Mouse (Mus musculus) midbrain, embryonic 16.5 days (tissue): ENCODE data around the gene Pogk. TPM values are rescaled to one million over a fixed set of nuclear protein-coding genes. Genes with fewer than 3 reads are reported as not detected.

Source experiments
- ATAC-seq: fragments of 200-750 bp; cut with Nextera tagmentation; 2 replicates; pipeline ENCODE4 v1.8.0; 2017; ENCODE audit warnings: moderate TSS enrichment
- H3K27ac ChIP-seq: fragments of 300-500 bp; sonication (generic); 2 replicates; pipeline ENCODE4 v1.5.1; 2014; ENCODE audit warnings: mild to moderate bottlenecking, low read length, mixed read lengths
- H3K27me3 ChIP-seq: fragments of 300-500 bp; sonication (generic); 2 replicates; pipeline ENCODE4 v1.6.1; 2014; ENCODE audit warnings: low read depth, low read length, mixed read lengths; ENCODE audit not compliant: control insufficient read depth, insufficient read depth
- H3K36me3 ChIP-seq: fragments of 300-500 bp; sonication (generic); 2 replicates; pipeline ENCODE4 v1.6.1; 2014; ENCODE audit warnings: mild to moderate bottlenecking, low read length, moderate library complexity, mixed read lengths; ENCODE audit not compliant: control insufficient read depth, insufficient read depth
- H3K4me1 ChIP-seq: fragments of 300-500 bp; sonication (generic); 2 replicates; pipeline ENCODE4 v1.6.1; 2014; ENCODE audit warnings: mild to moderate bottlenecking, low read length, mixed read lengths; ENCODE audit not compliant: control insufficient read depth, insufficient read depth
- H3K4me2 ChIP-seq: fragments of 300-500 bp; sonication (generic); 2 replicates; pipeline ENCODE4 v1.6.1; 2014; ENCODE audit warnings: mild to moderate bottlenecking, low read length, mixed read lengths
- H3K4me3 ChIP-seq: fragments of 300-500 bp; sonication (generic); 2 replicates; pipeline ENCODE4 v1.5.1; 2014; ENCODE audit warnings: low read depth, mild to moderate bottlenecking, low read length, moderate library complexity, mixed read lengths
- H3K9ac ChIP-seq: fragments of 300-500 bp; sonication (generic); 2 replicates; pipeline ENCODE4 v1.6.1; 2014; ENCODE audit warnings: low read depth, low read length, mixed read lengths
- H3K9me3 ChIP-seq: fragments of 300-500 bp; sonication (generic); replicated peaks from 2 replicates; pipeline ENCODE4 v1.6.1; 2014; ENCODE audit warnings: mild to moderate bottlenecking, low read length, mixed read lengths; ENCODE audit not compliant: control insufficient read depth, poor library complexity, severe bottlenecking
- WGBS: fragments of 180-500 bp; shearing (Covaris S2); extraction: QIAGEN DNeasy Blood & Tissue Kit; methylation state at CpG from one replicate; pipeline ENCODE4 v1.1.7; 2014; 5-methylcytosine and 5-hydroxymethylcytosine counted together
- polyA plus RNA-seq: library from polyadenylated mRNA; unstranded; fragments of >200 nt; fragmentation: Nextera tagmentation; extraction: Ambion mirVana; gene quantifications from 2 replicates; pipeline ENCODE4 v1.2.1, GENCODE M21; 2015

The Pogk gene
- polyA plus RNA-seq, 1 experiment from 2014 or later: 41.5 TPM

DNA sequence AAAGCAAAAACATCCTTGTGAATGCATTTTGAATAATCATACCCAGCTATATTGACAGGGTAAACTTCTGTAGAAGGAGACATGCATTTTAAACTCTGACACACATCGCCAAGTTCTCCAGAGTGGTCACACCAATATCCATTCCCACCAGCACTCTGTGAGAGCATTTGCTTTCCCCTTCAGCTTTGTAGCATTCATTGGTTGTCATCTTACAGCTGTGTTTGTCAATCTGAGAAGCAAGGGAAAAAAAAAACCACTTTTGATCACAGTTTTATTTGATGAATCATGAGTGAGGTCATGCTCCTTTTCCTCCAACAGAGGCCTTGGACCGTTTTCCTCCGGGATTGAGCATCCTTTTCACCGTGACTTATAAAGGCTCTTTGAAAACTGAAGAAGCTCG, 66.1 kb downstream of the Pogk start:
- H3K9ac ChIP-seq: no peak overlapping the region
- no peak for ATAC-seq
- no peak overlapping the region for H3K4me3 ChIP-seq
- 40% methylated on average over 5 of the region's 5 CpGs for WGBS
- no peaks in the 10 kb centered on the region for H3K9me3 ChIP-seq
- no peaks in the 10 kb centered on the region for H3K36me3 ChIP-seq
- no peak overlapping the region for H3K4me2 ChIP-seq
- no peak overlapping the region for H3K27ac ChIP-seq
- peaks cover 10% of the 10 kb centered on the region for H3K4me1 ChIP-seq
- H3K27me3 ChIP-seq: no peaks in the 10 kb centered on the region

DNA sequence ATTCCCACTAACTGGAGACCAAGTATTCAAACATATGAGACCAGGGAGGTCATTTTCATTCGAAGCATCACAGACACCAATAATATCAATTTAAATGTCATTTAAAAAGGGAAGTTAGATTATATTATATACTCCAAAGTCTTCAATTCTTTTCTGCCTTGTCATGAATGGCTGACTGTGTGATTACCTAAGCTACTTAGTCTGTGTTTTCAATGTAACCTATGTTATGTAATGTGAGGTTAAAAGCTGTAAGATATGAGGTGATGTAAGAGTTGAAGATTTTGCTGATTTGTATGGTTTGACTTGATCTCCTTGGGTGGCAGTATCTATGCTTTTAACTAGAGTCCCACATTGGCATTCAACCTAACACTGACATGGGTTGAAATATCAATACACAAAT, 67.1 kb downstream of the Pogk start:
- H3K4me3 ChIP-seq: no peak overlapping the region
- H3K27ac ChIP-seq: no peak overlapping the region
- H3K4me2 ChIP-seq: no peak overlapping the region
- no peaks in the 10 kb centered on the region for H3K36me3 ChIP-seq
- no peaks in the 10 kb centered on the region for H3K9me3 ChIP-seq
- no peaks in the 10 kb centered on the region for H3K27me3 ChIP-seq
- H3K9ac ChIP-seq: no peak overlapping the region
- H3K4me1 ChIP-seq: peaks cover 10% of the 10 kb centered on the region
- WGBS: 88% methylated on average over 1 of the region's 1 CpGs
- ATAC-seq: no peak

DNA sequence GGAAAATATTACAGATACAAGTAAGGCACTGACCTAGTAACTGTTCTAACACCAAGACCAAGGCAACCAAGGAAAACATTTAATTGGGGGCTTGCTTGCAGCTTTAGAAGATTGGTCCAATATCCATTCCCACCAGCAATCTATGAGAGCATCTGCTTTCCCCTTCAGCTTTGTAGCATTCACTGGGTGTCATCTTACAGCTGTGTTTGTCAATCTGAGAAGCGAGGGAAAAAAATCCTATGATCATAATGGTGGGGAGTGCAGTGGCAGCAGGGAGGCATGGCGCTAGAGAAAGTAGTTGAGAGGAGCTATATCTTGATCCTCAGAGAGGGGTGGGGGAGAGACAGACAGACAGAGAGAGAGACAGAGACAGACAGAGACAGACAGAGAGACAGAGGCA, 67.6 kb downstream of the Pogk start:
- Histone ChIP-seq H3K4me2 (no peak overlapping the region), H3K4me1 (peaks cover 10% of the 10 kb centered on the region), H3K4me3 (no peak overlapping the region), H3K9me3 (no peaks in the 10 kb centered on the region), H3K27ac (no peak overlapping the region), H3K9ac (no peak overlapping the region), H3K36me3 (no peaks in the 10 kb centered on the region), H3K27me3 (no peaks in the 10 kb centered on the region)
- WGBS: 88% methylated on average over 2 of the region's 2 CpGs
- ATAC-seq: no peak

DNA sequence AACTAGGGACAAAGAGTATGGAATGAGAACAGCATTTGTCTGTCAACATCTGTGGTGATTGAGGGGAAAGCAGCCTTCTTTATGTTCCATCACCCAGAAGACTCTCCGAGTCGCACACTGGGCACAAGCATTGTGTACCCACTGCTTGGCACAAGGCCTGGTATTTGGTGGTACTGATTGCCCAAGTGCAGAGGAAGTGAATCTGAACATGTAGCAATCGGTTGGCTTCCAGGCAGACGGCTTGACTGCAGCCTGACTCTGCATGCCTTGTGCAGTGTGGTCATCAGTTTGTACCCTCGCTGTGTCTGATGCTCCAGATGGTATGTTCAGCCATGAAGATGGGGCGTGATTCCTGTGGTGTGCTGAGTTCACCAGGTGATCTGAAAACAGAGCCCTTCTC, 70.6 kb downstream of the Pogk start:
- no peaks in the 10 kb centered on the region for H3K27me3 ChIP-seq
- H3K9ac ChIP-seq: no peak overlapping the region
- H3K27ac ChIP-seq: no peak overlapping the region
- WGBS: 89% methylated on average over 6 of the region's 6 CpGs
- H3K4me1 ChIP-seq: peaks cover 3% of the 10 kb centered on the region
- no peak for ATAC-seq
- H3K4me2 ChIP-seq: no peak overlapping the region
- no peaks in the 10 kb centered on the region for H3K36me3 ChIP-seq
- no peaks in the 10 kb centered on the region for H3K9me3 ChIP-seq
- H3K4me3 ChIP-seq: no peak overlapping the region

Other genes starting within 250 kb of the Pogk start
- 0.14 TPM in 1 of 2 replicates, not detected in the other for gene Mael, start 171.1 kb downstream of the Pogk start, polyA plus RNA-seq
- gene Ildr2, start 155.7 kb downstream of the Pogk start, polyA plus RNA-seq: 4.0 and 4.5 TPM in 2 replicates
- 88.8 and 98.7 TPM in 2 replicates for gene Tada1, start 30.8 kb downstream of the Pogk start, polyA plus RNA-seq
- gene Gm4846, start 87.7 kb upstream of the Pogk start, polyA plus RNA-seq: not detected in 2 replicates
- not detected in 2 replicates for gene Gm4847, start 237.8 kb upstream of the Pogk start, polyA plus RNA-seq